Mouse (Mus musculus) liver, adult 2 months (tissue): ENCODE results near the gene Prkcz. TPM values are rescaled to one million over a fixed set of nuclear protein-coding genes. Genes with fewer than 3 reads are reported as not detected.

Source experiments
- DNase-seq: peaks from one replicate; pipeline ENCODE4 v3.0.0-alpha.2; 2011; ENCODE audit warnings: low read depth, low spot score; ENCODE audit errors: extremely low read depth
- H3K27ac ChIP-seq: fragments of 200-500 bp; replicated peaks from 2 replicates; pipeline ENCODE4 v1.5.1; 2012; ENCODE audit warnings: low read depth, mild to moderate bottlenecking, control low read depth, inconsistent platforms, low read length; ENCODE audit not compliant: insufficient read depth
- H3K27me3 ChIP-seq: fragments of 200-500 bp; 2 replicates; pipeline ENCODE4 v1.6.1; 2012; ENCODE audit warnings: mild to moderate bottlenecking, moderate library complexity, low read length, inconsistent platforms; ENCODE audit not compliant: control insufficient read depth, insufficient read depth
- H3K36me3 ChIP-seq: fragments of 200-500 bp; 2 replicates; pipeline ENCODE4 v1.6.1; 2012; ENCODE audit warnings: low read length, inconsistent platforms; ENCODE audit not compliant: control insufficient read depth, insufficient read depth
- H3K4me1 ChIP-seq: fragments of 200-500 bp; 2 replicates; pipeline ENCODE4 v1.6.1; 2011; ENCODE audit warnings: low read length; ENCODE audit not compliant: control insufficient read depth, insufficient read depth
- H3K4me3 ChIP-seq: fragments of 200-500 bp; 2 replicates; pipeline ENCODE4 v1.5.1; 2011; ENCODE audit warnings: low read depth, mild to moderate bottlenecking, control low read depth, low read length, moderate library complexity; ENCODE audit not compliant: insufficient read depth
- H3K79me2 ChIP-seq: fragments of 200-500 bp; 2 replicates; pipeline ENCODE4 v1.6.1; 2012; ENCODE audit warnings: inconsistent platforms, mild to moderate bottlenecking, low read length, moderate library complexity; ENCODE audit not compliant: control insufficient read depth, insufficient read depth
- H3K9ac ChIP-seq: fragments of 200-500 bp; 2 replicates; pipeline ENCODE4 v1.6.1; 2012; ENCODE audit warnings: low read depth, mild to moderate bottlenecking, control low read depth, inconsistent platforms, low read length
- CTCF ChIP-seq: fragments of 200-500 bp; IDR thresholded peaks from 2 replicates; pipeline ENCODE4 v1.5.1; 2011; ENCODE audit warnings: low read depth, low read length, control low read depth
- POLR2A ChIP-seq: fragments of 200-500 bp; IDR thresholded peaks from 2 replicates; pipeline ENCODE4 v1.6.1; 2011; ENCODE audit warnings: low read length, control low read depth; ENCODE audit not compliant: insufficient read depth; ENCODE audit errors: extremely low read depth
- WGBS: fragments of 180-500 bp; shearing (Covaris S2); methylation state at CpG from one replicate; pipeline ENCODE4 v1.1.7; 2018; 5-methylcytosine and 5-hydroxymethylcytosine counted together
- polyA plus RNA-seq: library from polyadenylated mRNA; depleted of rRNA; stranded (reverse); fragments of >200 nt; gene quantifications from 2 replicates; pipeline ENCODE4 v1.2.3, GENCODE M21; 2012
- total RNA-seq: library from RNA; depleted of rRNA; stranded (reverse); fragments of >200 nt; gene quantifications from 2 replicates; pipeline ENCODE4 v1.2.3, GENCODE M21; 2014

The Prkcz gene
- total and polyA plus RNA-seq, 2 experiments: 11.4 to 18.3 TPM

DNA sequence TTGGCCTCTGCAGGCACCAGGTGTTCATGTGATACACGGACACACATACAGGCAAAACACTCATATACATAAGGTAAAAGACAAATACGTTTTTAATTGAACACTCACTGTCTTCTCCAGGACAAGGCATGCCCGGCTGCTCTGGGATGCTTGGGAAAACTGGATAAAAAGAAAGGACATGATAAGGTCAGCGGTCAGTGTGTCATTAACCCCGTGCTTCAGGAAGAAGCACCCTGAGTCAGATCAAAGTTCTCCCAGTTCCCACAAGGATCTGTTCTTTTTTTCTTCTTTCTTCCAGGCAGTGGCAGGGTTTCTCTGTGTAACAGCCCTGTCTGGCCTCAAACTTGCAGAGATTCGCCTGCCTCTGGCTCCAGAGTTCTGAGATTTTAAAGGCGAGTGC is 6.6 kb downstream of the Prkcz start:
- H3K9ac ChIP-seq: no peak overlapping the region
- TF ChIP-seq POLR2A (no peak), CTCF (no peak)
- H3K27me3 ChIP-seq: no peaks in the 10 kb centered on the region
- H3K4me3 ChIP-seq: no peak overlapping the region
- no peak for DNase-seq
- WGBS: 74% methylated on average over 7 of the region's 7 CpGs
- H3K27ac ChIP-seq: no peak overlapping the region
- peaks cover 3% of the 10 kb centered on the region; the same call in 1 of the 2 replicates for H3K4me1 ChIP-seq
- H3K79me2 ChIP-seq: peaks cover 3% of the 10 kb centered on the region; the same call in 1 of the 2 replicates
- H3K36me3 ChIP-seq: peaks cover 2% of the 10 kb centered on the region; the same call in 1 of the 2 replicates

DNA sequence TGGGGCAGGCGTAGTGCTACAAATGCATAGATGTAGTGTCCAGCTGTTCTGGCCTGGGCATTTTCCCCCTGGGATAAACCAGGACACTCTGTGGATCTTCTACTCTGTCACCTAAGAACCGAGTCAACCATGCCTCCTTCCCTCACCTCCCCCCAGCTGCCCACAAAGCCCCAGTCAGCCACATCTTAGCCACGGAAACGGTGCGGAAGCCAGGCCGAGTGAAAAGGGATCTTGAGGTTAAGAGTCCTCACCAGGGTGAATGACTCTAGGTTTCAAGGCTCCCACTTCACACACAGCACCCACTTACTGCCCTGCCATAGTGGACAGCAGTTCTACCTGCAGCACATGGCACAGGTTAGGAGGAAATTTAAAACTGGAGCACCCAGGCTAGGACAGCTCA is 7.1 kb downstream of the Prkcz start:
- no peak for DNase-seq
- H3K79me2 ChIP-seq: peaks cover 3% of the 10 kb centered on the region; the same call in 1 of the 2 replicates
- H3K27me3 ChIP-seq: no peaks in the 10 kb centered on the region
- WGBS: 85% methylated on average over 6 of the region's 6 CpGs
- TF ChIP-seq POLR2A (no peak), CTCF (no peak)
- H3K4me3 ChIP-seq: no peak overlapping the region
- H3K4me1 ChIP-seq: peaks cover 3% of the 10 kb centered on the region; the same call in 1 of the 2 replicates
- H3K36me3 ChIP-seq: peaks cover 2% of the 10 kb centered on the region; the same call in 1 of the 2 replicates
- no peak overlapping the region for H3K27ac ChIP-seq
- H3K9ac ChIP-seq: no peak overlapping the region

DNA sequence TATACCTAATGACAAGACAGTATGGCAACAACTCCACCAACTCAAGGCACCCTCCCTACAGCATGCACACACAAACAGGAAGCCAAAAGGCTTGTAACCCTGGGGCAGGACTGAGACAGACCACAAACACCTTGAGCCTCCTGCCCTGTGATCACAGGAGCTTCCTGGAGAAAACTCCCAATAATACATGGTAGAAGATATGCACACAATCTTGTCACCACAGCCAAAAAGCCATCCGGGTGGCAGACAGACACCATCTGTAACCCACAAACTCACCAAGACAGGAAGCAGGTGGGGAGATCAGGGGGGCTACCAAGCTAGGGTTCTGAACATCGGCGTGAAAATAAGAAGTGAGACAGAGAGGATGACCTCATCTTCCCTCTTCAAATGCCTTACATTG is 8.6 kb downstream of the Prkcz start:
- Histone ChIP-seq H3K4me1 (peaks cover 3% of the 10 kb centered on the region; the same call in 1 of the 2 replicates), H3K4me3 (no peak overlapping the region), H3K9ac (no peak overlapping the region), H3K27me3 (no peaks in the 10 kb centered on the region), H3K36me3 (peaks cover 2% of the 10 kb centered on the region; the same call in 1 of the 2 replicates), H3K79me2 (peaks cover 7% of the 10 kb centered on the region; the same call in 1 of the 2 replicates), H3K27ac (no peak overlapping the region)
- no peak for DNase-seq
- 91% methylated on average over 3 of the region's 3 CpGs for WGBS
- TF ChIP-seq POLR2A (no peak), CTCF (no peak)

DNA sequence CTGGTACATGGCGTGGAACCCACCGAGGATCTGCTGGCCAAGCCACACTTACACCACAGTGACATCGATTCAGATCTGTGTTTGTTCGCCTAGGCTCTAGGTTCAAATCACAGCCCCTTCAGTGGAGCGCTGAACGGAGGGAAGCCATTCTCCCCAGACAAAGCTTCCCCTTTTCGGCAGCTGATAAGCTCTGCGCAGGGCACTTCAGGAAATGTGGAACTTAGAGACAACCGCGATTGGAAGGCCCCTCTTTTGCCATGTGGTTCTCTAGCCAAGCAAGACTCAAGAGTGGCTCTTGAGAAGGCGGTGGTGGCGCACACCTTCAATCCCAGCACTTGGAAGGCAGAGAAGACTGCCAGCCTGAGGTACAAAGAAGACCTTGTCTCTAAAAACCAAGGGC is 14.8 kb downstream of the Prkcz start:
- H3K27ac ChIP-seq: no peak overlapping the region
- no peaks in the 10 kb centered on the region for H3K36me3 ChIP-seq
- no peak for DNase-seq
- no peak overlapping the region for H3K9ac ChIP-seq
- H3K79me2 ChIP-seq: peaks cover 11% of the 10 kb centered on the region
- no peak overlapping the region for H3K4me3 ChIP-seq
- TF ChIP-seq POLR2A (no peak), CTCF (no peak)
- no peaks in the 10 kb centered on the region for H3K4me1 ChIP-seq
- 87% methylated on average over 12 of the region's 12 CpGs for WGBS
- no peaks in the 10 kb centered on the region for H3K27me3 ChIP-seq

DNA sequence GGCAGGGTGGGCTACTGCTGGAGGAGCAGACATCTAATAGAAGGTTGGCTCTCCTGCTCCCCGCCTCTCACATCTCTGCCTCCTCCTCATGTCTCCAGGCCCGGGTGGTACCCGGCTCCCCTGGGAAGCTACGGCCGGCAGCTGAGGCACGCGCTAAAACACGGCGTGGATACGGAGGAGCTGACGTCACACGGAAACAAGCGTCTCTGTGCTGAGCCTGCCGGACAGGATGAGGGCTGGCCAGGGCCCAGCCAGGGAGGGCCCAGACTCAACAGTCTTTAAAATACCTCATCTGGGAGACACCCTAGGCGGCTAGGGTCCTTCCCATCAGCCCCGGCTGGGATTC is 15.6 kb downstream of the Prkcz start:
- WGBS: 48% methylated on average over 16 of the region's 16 CpGs
- no peak overlapping the region for H3K9ac ChIP-seq
- H3K27ac ChIP-seq: no peak overlapping the region
- H3K4me1 ChIP-seq: no peaks in the 10 kb centered on the region
- H3K27me3 ChIP-seq: no peaks in the 10 kb centered on the region
- no peak for TF ChIP-seq CTCF
- TF ChIP-seq POLR2A: no peak
- H3K36me3 ChIP-seq: no peaks in the 10 kb centered on the region
- peaks cover 11% of the 10 kb centered on the region for H3K79me2 ChIP-seq
- no peak for DNase-seq
- H3K4me3 ChIP-seq: peak overlapping the region; percentile 37; the same call in 1 of the 2 replicates

DNA sequence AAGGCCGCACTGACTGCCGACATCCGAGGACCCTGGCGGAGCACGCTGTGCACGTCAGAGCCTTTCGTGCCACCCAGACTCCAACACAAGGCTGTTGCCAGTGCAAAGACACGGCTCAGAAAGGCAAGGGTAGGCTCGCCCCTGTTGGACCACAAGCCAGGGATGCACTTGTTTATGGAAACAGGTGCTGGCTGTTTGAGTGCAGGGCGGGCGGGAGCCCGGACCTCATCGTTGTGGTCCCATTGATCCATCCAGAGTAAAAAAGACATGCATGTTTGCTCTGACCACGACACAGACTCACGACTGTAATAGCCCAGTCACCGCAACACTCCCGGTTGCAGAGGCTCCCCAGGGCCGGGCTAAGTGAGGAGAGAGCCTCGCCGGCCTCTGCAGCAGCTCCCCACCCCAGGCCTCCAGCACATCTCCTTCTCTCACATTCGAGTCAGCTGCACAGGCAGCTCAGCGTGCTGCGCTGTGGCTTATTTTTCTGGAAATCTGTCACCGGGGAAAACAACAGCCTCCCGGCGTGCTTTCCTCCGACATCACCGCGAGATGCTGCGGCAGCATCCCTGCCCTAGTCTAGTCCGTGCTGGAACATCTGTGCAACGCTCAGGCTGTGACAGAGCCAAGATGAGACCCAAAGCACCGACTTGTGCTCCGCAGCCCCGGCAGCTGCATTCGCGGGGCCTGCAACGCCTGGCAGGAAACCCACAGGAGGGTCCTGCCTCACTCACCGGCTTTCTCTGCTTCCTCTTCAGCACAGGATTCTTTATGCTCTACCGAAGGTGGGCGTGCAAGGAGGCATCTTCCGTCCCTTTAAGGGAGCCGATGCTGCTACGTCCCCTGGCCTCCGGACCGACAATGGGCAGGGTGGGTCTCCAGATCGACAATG is 16.2 kb downstream of the Prkcz start:
- Histone ChIP-seq H3K36me3 (no peaks in the 10 kb centered on the region), H3K27me3 (no peaks in the 10 kb centered on the region), H3K4me1 (no peaks in the 10 kb centered on the region), H3K9ac (no peak overlapping the region), H3K27ac (no peak overlapping the region), H3K79me2 (peaks cover 11% of the 10 kb centered on the region), H3K4me3 (peak overlapping the region; percentile 37; the same call in 1 of the 2 replicates)
- TF ChIP-seq CTCF (no peak), POLR2A (no peak)
- no peak for DNase-seq
- 58% methylated on average over 47 of the region's 47 CpGs for WGBS
